Comparison of ENCODE assay signal across 8 mouse cellular contexts in genomic region chr16:95585541-95586310, GRCm38 (mm10). TPM values are rescaled to one million over a fixed set of nuclear protein-coding genes. Genes with fewer than 3 reads are reported as not detected.
DNase-seq lines count a peak whose midpoint lies in the region; ATAC-seq lines count a peak whose summit lies in the region.

No protein-coding gene starts in this region.

- no peaks in the 10 kb centered on the region for H3K9me3 ChIP-seq in embryonic facial prominence, embryonic 10.5 days

- 1% methylated on average over 36 of the region's 36 CpGs for WGBS in embryonic facial prominence, embryonic 10.5 days

- H3K4me3 ChIP-seq in embryonic facial prominence, embryonic 10.5 days, result peak overlapping the region; percentile 69

- H3K27me3 ChIP-seq in embryonic facial prominence, embryonic 10.5 days (replicated peaks; ENCODE audit: low read depth, poor library complexity, severe bottlenecking), result peaks cover 77% of the 10 kb centered on the region

- H3K4me1 ChIP-seq in embryonic facial prominence, embryonic 10.5 days, result peaks cover 37% of the 10 kb centered on the region

- ATAC-seq in megakaryocyte progenitor cell, adult 5-6 weeks (replicated peaks; ENCODE audit: poor library complexity), result peak; percentile 78

- H3K36me3 ChIP-seq in embryonic facial prominence, embryonic 10.5 days (replicated peaks), result no peaks in the 10 kb centered on the region

- intact Hi-C loops in heart, postnatal 36 days (cut with DNase I), result no loop called here
- intact Hi-C loops in left cerebral cortex, postnatal 4 days (cut with DNase I), result no loop called here

- DNase-seq in ovary, postnatal 10 days (ENCODE audit: low spot score), result peak; percentile 9
- DNase-seq in ovary, adult 18-20 months (ENCODE audit: low spot score), result no peak
- peak; percentile 80 for DNase-seq in embryonic facial prominence, embryonic 10.5 days (ENCODE audit: low spot score)
- peak; percentile 15 for DNase-seq in heart, postnatal 36 days
- DNase-seq in left cerebral cortex, postnatal 4 days, result peak; percentile 36
- DNase-seq in right cerebral cortex, postnatal 14 days, result peak; percentile 52
- no peak for DNase-seq in frontal cortex, postnatal 36 days (ENCODE audit: low spot score in 2 of 2)

- H3K27ac ChIP-seq in embryonic facial prominence, embryonic 10.5 days (replicated peaks), result peak overlapping the region; percentile 51

RNA-seq across cellular contexts. Expression of gene Erg, which starts 0.7 kb away (rescaled TPM):
- 2.3 and 2.8 TPM in 2 replicates for polyA plus RNA-seq in embryonic facial prominence, embryonic 10.5 days (2016; fragmentation: Nextera tagmentation; extraction: Ambion mirVana)
- total RNA-seq in heart, postnatal 36 days (2021), result 10 to 100 TPM; 31.8 to 32.1 TPM
- 10 to 100 TPM in 1 of 2 experiments, 1 to 10 TPM in 1; 8.9 to 10.2 TPM for total RNA-seq in left cerebral cortex, postnatal 4 days (2021)
- 20.9 and 26.9 TPM in 2 replicates for total RNA-seq in megakaryocyte progenitor cell, adult 5-6 weeks (2015)
- total RNA-seq in megakaryocyte progenitor cell, adult 5-6 weeks (2017), result 46.0 and 55.8 TPM in 2 replicates

Comparison
In these comparisons a context has a peak if more than half of its experiments do, and no peak if none do; other contexts are left out.
1. DNase-seq: peak in ovary, postnatal 10 days (single experiment), embryonic facial prominence, embryonic 10.5 days (single experiment), heart, postnatal 36 days (2 of 2), left cerebral cortex, postnatal 4 days (single experiment) and right cerebral cortex, postnatal 14 days (single experiment); none in ovary, adult 18-20 months (single experiment) and frontal cortex, postnatal 36 days (0 of 2).